Mouse (Mus musculus) E14TG2a.4 (cell line): ENCODE results near the gene Col4a3bp.

Experiments
- CTCF ChIP-seq: conservative IDR thresholded peaks from 2 replicates; pipeline ENCODE4 v1.5.1; 2014; ENCODE audit warnings: low read length
- NANOG ChIP-seq: IDR thresholded peaks from 2 replicates; pipeline ENCODE4 v1.6.1; 2014; ENCODE audit warnings: borderline replicate concordance, low read length, mixed read lengths
- POU5F1 ChIP-seq: IDR thresholded peaks from 2 replicates; pipeline ENCODE4 v1.6.1; 2014; ENCODE audit warnings: low read length, borderline replicate concordance

- TF ChIP-seq CTCF (no peak), POU5F1 (no peak), NANOG (no peak)
Measured at GRCm38 (mm10) chr13:96672276-96672675, 129.9 kb downstream of the Col4a3bp start.
